Mouse (Mus musculus): ENCODE results near the gene Noc4l. TPM values are rescaled to one million over a fixed set of nuclear protein-coding genes. Genes with fewer than 3 reads are reported as not detected.
A peak's percentile ranks its signal among the peaks of the same experiment; 100 is the strongest.

Gene Noc4l
- polyA plus RNA-seq (2012; ENCODE audit: insufficient read depth, low replicate concordance) = 21.5 and 96.6 TPM in 2 replicates

DNA sequence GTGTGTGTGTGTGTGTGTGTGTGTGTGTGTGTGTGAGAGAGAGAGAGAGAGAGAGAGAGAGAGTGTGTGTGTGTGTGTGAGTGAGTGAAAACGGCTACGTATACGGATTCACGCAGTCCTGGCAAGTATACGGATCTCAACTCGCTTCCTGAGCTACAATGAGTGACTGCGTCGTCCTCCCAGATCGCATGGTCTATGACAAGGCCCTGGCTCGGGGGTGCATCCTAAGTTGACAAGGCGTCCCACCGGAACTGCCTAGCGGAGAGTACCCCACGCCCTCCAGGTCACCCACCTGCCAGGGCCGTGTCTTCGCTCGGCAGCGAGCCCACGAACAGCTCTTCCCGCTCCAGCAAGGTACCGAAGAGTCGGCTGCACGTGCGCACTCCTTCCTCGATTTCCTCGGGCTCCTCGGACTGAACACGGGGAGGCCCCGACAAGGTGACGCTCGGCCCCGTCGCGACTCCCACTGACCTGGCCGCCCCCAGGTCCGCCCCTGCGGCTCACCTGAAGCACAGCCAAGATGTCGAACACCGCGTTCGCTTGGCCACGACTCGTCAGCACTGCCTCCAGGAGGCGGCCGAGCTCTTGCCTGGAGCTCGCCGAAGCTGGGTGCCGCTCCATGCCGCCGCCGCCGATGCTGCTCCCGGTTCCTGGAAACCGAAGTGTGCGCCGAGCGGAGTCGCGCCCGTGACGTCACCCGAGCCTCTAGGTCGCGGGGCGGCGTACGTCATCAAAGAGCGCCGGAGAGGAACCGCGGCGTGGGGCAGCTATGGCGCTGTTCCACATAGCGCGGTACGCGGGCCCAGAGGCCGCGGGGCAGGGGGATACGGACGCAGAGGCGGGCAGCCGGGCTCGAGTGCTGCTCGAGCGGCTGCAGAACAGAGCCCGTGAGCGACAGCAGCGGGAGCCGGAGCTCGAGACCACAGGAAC is at the start of gene Noc4l, which contains the start of gene Ddx51:
Gene Noc4l (minus strand): TSS at position 699 of the 930 bp plus-strand sequence.
Gene Ddx51 (plus strand): TSS at position 733 of the 930 bp plus-strand sequence.
- H3K36me3 ChIP-seq (replicated peaks; ENCODE audit: low read length) = peaks cover 77% of the 10 kb centered on the region
- TF ChIP-seq GATA1 (IDR thresholded peaks at IDR 0.05; ENCODE audit: borderline replicate concordance, low read length) (no peak), FLI1 (IDR thresholded peaks at IDR 0.05; ENCODE audit: low read length) (no peak)
- no peaks in the 10 kb centered on the region for H3K27me3 ChIP-seq (replicated peaks)
- peaks cover 42% of the 10 kb centered on the region for H3K4me1 ChIP-seq
- peak within 1 kb of the TSS; percentile 94 for H3K4me3 ChIP-seq (replicated peaks)
- no peaks in the 10 kb centered on the region for H3K9me3 ChIP-seq

DNA sequence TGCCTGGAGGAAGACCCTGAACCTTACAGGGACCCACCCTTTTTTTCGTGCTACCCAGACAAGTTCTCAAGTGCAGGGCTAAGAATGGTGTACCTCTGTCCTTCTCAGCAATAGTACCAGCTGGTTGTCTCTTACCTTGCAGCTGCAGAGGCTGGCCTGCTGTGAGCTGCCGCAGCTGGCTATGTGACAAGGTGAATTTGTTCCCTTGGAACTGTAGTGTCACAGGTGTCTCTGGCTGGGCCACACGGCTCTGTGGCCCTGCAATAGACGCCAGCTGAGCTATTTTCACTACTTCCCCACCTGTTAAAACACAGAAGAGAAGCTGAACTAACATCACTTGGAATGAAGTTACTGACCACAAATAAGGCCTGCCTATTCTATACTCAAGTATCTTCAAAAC is 45.4 kb upstream of the Noc4l start:
- Histone ChIP-seq H3K27me3 (replicated peaks) (no peaks in the 10 kb centered on the region), H3K4me1 (peaks cover 28% of the 10 kb centered on the region), H3K4me3 (replicated peaks) (no peak overlapping the region), H3K36me3 (replicated peaks; ENCODE audit: low read length) (peaks cover 99% of the 10 kb centered on the region), H3K9me3 (no peaks in the 10 kb centered on the region)
- TF ChIP-seq FLI1 (IDR thresholded peaks at IDR 0.05; ENCODE audit: low read length) (no peak), GATA1 (IDR thresholded peaks at IDR 0.05; ENCODE audit: borderline replicate concordance, low read length) (no peak)

DNA sequence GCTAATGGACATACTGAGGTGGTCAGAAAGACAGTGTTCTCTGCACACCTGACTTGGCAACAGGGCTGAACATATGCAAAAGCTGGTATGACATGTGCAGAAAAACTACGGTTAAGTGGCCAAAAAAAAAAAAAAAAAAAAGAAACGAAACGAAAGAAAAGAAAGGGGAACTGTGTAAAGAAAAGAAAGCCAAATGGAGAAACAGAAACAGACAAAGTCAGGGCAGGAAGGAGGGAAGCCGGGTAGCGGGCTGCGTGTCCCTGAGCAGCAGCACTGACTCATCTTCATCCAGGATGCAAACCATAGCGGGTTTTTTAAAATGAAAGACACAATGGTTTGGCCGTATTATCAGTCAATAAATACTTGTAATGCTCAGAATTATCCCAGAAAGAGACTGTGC is 28.8 kb upstream of the Noc4l start:
- Histone ChIP-seq H3K27me3 (replicated peaks) (no peaks in the 10 kb centered on the region), H3K4me3 (replicated peaks) (no peak overlapping the region), H3K9me3 (no peaks in the 10 kb centered on the region), H3K36me3 (replicated peaks; ENCODE audit: low read length) (peaks cover 100% of the 10 kb centered on the region), H3K4me1 (no peaks in the 10 kb centered on the region)
- TF ChIP-seq FLI1 (IDR thresholded peaks at IDR 0.05; ENCODE audit: low read length) = no peak
- no peak for TF ChIP-seq GATA1 (IDR thresholded peaks at IDR 0.05; ENCODE audit: borderline replicate concordance, low read length)

DNA sequence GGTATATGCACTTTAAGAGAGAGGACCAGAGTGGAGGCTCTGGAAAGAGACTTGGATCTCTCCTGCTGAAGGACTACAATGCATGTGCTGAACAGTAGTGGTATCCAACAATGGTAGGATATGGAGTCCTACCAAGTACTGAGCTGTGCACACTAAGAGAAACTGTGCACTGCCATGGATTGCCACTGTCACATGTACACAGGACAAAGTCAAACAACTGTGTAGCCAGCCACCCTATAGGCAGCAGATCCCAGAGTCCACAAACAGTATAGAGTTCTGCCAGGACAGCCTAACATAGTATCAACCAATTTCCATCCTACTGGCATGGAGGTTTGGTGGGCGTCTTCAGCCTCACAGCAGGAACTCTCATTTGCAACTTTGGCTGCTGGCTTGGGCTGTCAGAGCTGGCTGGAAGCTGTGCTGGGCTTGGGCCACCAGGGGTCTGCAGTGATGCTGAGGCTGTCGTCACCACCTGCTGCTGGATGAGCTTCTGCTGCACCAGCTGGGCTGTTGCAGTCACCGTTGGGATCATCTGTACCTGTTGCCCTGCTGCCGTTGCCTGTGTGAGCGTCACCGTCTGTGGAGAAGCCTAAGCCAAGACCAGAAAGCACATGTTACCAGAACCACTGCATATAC is 12.4 kb upstream of the Noc4l start:
- H3K9me3 ChIP-seq = no peaks in the 10 kb centered on the region
- H3K4me1 ChIP-seq = no peaks in the 10 kb centered on the region
- H3K4me3 ChIP-seq (replicated peaks) = no peak overlapping the region
- H3K27me3 ChIP-seq (replicated peaks) = no peaks in the 10 kb centered on the region
- H3K36me3 ChIP-seq (replicated peaks; ENCODE audit: low read length) = peaks cover 98% of the 10 kb centered on the region
- TF ChIP-seq GATA1 (IDR thresholded peaks at IDR 0.05; ENCODE audit: borderline replicate concordance, low read length) = no peak
- no peak for TF ChIP-seq FLI1 (IDR thresholded peaks at IDR 0.05; ENCODE audit: low read length)

DNA sequence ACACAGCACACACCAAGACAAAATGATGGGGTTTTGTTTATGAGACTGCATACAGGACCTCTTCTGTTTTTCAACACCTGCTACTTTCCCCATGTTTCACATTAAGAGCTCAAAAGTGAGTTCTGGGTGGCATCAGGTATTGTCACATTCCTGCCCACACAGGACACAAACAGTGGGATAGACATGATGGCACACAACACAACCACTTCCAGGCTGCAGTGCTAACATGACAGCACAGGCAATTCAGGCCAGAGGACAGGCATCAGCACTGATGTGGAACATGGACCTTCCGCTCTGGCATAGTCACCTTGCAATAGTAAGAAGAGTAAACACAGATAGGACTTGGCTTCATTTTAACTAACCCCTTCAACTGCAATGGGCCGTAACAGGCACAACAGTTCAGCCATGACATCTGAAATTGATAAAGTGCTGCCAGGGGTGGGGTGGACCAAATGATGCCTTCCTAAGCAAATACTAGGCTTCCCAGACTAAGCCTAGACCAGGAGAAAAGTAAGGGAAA is 11.6 kb upstream of the Noc4l start:
- Histone ChIP-seq H3K27me3 (replicated peaks) (no peaks in the 10 kb centered on the region), H3K4me1 (no peaks in the 10 kb centered on the region), H3K9me3 (no peaks in the 10 kb centered on the region), H3K4me3 (replicated peaks) (no peak overlapping the region), H3K36me3 (replicated peaks; ENCODE audit: low read length) (peaks cover 98% of the 10 kb centered on the region)
- no peak for TF ChIP-seq GATA1 (IDR thresholded peaks at IDR 0.05; ENCODE audit: borderline replicate concordance, low read length)

DNA sequence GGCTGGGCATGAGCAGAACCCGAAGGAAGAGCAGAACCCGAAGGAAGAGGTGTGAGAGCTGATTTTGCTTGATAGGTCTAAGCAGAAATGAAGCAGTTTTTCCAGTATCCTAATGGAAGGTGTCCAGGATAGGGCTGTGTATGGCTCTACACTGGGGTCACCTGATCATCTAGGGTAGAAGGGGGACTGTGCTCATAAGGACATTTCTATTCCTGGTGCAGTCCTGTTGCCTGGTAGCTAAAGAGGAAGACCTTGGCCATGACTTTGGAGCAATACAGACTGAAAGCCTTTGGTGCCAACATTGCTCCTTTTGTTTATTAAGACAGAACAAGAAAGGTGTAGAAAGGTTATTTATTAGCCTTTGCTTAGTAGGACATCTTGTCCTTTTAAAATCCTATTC is 10.8 kb upstream of the Noc4l start:
- H3K4me1 ChIP-seq = no peaks in the 10 kb centered on the region
- TF ChIP-seq FLI1 (IDR thresholded peaks at IDR 0.05; ENCODE audit: low read length) (no peak), GATA1 (IDR thresholded peaks at IDR 0.05; ENCODE audit: borderline replicate concordance, low read length) (no peak)
- peaks cover 99% of the 10 kb centered on the region for H3K36me3 ChIP-seq (replicated peaks; ENCODE audit: low read length)
- H3K9me3 ChIP-seq = no peaks in the 10 kb centered on the region
- no peak overlapping the region for H3K4me3 ChIP-seq (replicated peaks)
- H3K27me3 ChIP-seq (replicated peaks) = no peaks in the 10 kb centered on the region

DNA sequence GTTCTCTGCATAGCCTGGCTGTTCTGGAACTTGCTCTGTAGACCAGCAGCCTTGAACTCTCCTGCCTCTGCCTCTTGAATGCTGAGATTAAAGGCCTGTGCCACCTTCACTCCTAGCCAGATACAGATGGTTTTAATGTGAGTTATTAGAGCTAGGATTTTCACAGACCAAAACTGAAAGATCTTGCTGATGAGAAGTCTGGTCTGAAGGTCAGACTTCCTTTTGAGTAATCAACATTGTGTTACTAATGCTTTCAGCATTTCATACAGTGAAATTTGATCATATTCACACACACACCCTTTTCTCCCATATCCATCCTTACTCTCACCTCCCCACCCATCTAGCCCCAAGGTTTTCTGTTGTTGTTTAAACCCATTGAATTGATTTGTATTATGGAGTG is 6.5 kb upstream of the Noc4l start:
- Histone ChIP-seq H3K9me3 (no peaks in the 10 kb centered on the region), H3K4me3 (replicated peaks) (no peak overlapping the region), H3K36me3 (replicated peaks; ENCODE audit: low read length) (peaks cover 99% of the 10 kb centered on the region), H3K4me1 (peaks cover 11% of the 10 kb centered on the region), H3K27me3 (replicated peaks) (no peaks in the 10 kb centered on the region)
- TF ChIP-seq GATA1 (IDR thresholded peaks at IDR 0.05; ENCODE audit: borderline replicate concordance, low read length) (no peak), FLI1 (IDR thresholded peaks at IDR 0.05; ENCODE audit: low read length) (no peak)

DNA sequence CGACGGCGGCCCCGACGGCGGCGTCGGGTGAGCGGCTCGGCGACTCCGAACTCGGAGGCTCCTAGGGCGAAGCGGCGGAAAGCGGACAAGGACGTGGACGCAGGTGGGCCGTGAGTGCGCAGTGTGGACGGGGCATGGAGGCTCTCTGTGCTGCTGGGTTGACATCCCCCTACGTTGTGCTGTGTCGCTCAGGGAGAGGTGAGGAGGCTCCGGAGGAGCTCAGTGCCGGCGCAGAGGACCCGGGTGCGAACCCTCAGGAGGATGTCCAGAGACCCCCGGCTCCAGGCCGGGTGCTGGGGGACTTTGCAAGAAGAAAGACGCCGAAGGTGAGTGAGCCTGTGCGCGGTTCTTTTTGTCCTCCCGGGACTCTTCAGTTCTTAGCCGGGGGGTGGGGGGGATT is 469 bp upstream of the Noc4l start:
- Histone ChIP-seq H3K4me3 (replicated peaks) (peak overlapping the region; percentile 94), H3K9me3 (no peaks in the 10 kb centered on the region), H3K36me3 (replicated peaks; ENCODE audit: low read length) (peaks cover 77% of the 10 kb centered on the region), H3K27me3 (replicated peaks) (no peaks in the 10 kb centered on the region), H3K4me1 (peaks cover 42% of the 10 kb centered on the region)
- no peak for TF ChIP-seq FLI1 (IDR thresholded peaks at IDR 0.05; ENCODE audit: low read length)
- no peak for TF ChIP-seq GATA1 (IDR thresholded peaks at IDR 0.05; ENCODE audit: borderline replicate concordance, low read length)

DNA sequence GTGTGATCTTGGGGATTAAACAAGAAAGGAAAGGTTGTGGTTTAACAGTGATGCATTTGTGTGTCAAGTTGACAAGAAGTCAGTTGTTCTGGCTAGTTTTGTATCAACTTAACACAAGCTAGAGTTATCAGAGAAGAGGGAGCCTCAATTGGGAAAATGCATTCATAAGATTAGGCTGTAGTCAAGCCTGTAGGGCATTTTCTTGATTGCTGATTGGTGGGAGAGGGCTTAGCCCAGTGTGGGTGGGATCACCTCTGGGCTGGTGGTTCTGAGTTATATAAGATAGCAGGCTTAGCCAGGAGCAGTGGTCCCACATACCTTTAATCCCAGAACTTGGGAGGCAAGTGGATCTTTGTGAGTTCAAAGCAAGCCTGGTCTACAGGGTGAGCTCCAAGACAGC is 6.8 kb downstream of the Noc4l start:
- peaks cover 4% of the 10 kb centered on the region for H3K4me1 ChIP-seq
- peaks cover 11% of the 10 kb centered on the region for H3K9me3 ChIP-seq
- H3K27me3 ChIP-seq (replicated peaks) = no peaks in the 10 kb centered on the region
- peaks cover 66% of the 10 kb centered on the region for H3K36me3 ChIP-seq (replicated peaks; ENCODE audit: low read length)
- H3K4me3 ChIP-seq (replicated peaks) = no peak overlapping the region
- TF ChIP-seq GATA1 (IDR thresholded peaks at IDR 0.05; ENCODE audit: borderline replicate concordance, low read length) = no peak
- no peak for TF ChIP-seq FLI1 (IDR thresholded peaks at IDR 0.05; ENCODE audit: low read length)

DNA sequence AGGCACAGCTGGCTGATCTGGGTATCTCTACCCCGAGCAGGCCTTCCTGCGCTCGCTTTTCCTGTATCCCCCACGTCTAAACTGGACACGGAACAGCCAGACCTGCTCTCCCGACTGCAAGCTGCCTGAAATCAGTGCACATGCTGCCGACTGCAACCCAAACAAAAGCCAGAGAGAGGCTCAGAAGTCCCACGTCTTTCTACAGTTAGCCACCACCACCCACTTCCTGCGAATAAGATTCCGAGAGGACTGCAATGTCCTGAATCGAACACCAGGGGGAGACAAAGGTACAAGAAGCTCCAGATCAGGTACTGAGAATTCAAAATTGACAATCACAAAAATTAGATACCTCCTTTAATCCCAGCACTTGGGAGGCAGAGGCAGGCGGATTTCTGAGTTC is 13.8 kb downstream of the Noc4l start:
- Histone ChIP-seq H3K4me1 (peaks cover 6% of the 10 kb centered on the region), H3K27me3 (replicated peaks) (peaks cover 24% of the 10 kb centered on the region), H3K9me3 (peaks cover 11% of the 10 kb centered on the region), H3K4me3 (replicated peaks) (peak overlapping the region; percentile 90), H3K36me3 (replicated peaks; ENCODE audit: low read length) (peaks cover 2% of the 10 kb centered on the region)
- TF ChIP-seq FLI1 (IDR thresholded peaks at IDR 0.05; ENCODE audit: low read length) (no peak), GATA1 (IDR thresholded peaks at IDR 0.05; ENCODE audit: borderline replicate concordance, low read length) (no peak)

All from megakaryocyte, embryonic 14.5 days (primary cell).